Mouse (Mus musculus) CH12.LX (cell line): ENCODE measurements at regions not wholly inside any gene's neighbourhood (a gene's known extent, or its start where the extent isn't known, plus 50 kb on each side); places are given as distances from the start of the nearest gene placed in this dataset.
A peak's percentile ranks its signal among the peaks of the same experiment; 100 is the strongest.

Source experiments
- CTCF ChIP-seq, 2 experiments: IDR thresholded peaks in 1 of 2; conservative IDR thresholded peaks in 1 of 2; 2 replicates each; pipeline ENCODE4 v1.5.1; 2011 to 2012; ENCODE audit warnings: low read depth in 2 of 2, low read length in 2 of 2, improper control_type of control experiment in 1 of 2, inconsistent platforms in 1 of 2, mild to moderate bottlenecking in 1 of 2, moderate library complexity in 1 of 2
- MYC ChIP-seq: IDR thresholded peaks from 2 replicates; pipeline ENCODE4 v1.6.1; 2011; ENCODE audit warnings: low read depth, mild to moderate bottlenecking, improper control_type of control experiment, low read length
- POLR2AphosphoS2 ChIP-seq: IDR thresholded peaks from 2 replicates; pipeline ENCODE4 v1.6.1; 2011; ENCODE audit warnings: low read depth, low read length, improper control_type of control experiment
- SIN3A ChIP-seq: IDR thresholded peaks from 2 replicates; pipeline ENCODE4 v1.6.1; 2012; ENCODE audit warnings: low read length, improper control_type of control experiment, inconsistent platforms
- USF1 ChIP-seq: IDR thresholded peaks from 2 replicates; pipeline ENCODE4 v1.6.1; 2014; ENCODE audit warnings: low read depth, mild to moderate bottlenecking, inconsistent platforms, low read length, improper control_type of control experiment

- TF ChIP-seq MYC, result no peak
- no peak for TF ChIP-seq USF1
- TF ChIP-seq SIN3A, result peak; percentile 60; the same call in 1 of the 2 replicates
- TF ChIP-seq CTCF (conservative IDR thresholded peaks at IDR 0.05 in 1 of 2, IDR thresholded peaks at IDR 0.05 in 1 of 2; ENCODE audit: low read depth in 2 of 2, low read length in 2 of 2), result no peak
- TF ChIP-seq POLR2AphosphoS2, result no peak
Measured at GRCm38 (mm10) chr13:52083601-52084455, 237.3 kb downstream of the Gadd45g start.
